Mouse (Mus musculus) olfactory bulb, adult 2 months (tissue): ENCODE data around the gene Phf10.

Source experiments
- CTCF ChIP-seq: fragments of 200-500 bp; IDR thresholded peaks from 2 replicates; pipeline ENCODE4 v1.5.1; 2012; ENCODE audit warnings: low read depth, mild to moderate bottlenecking, low read length, moderate library complexity; ENCODE audit not compliant: insufficient read depth
- POLR2A ChIP-seq: fragments of 200-500 bp; IDR thresholded peaks from 2 replicates; pipeline ENCODE4 v1.6.1; 2012; ENCODE audit warnings: mild to moderate bottlenecking, low read depth, low read length, moderate library complexity; ENCODE audit not compliant: insufficient read depth

DNA sequence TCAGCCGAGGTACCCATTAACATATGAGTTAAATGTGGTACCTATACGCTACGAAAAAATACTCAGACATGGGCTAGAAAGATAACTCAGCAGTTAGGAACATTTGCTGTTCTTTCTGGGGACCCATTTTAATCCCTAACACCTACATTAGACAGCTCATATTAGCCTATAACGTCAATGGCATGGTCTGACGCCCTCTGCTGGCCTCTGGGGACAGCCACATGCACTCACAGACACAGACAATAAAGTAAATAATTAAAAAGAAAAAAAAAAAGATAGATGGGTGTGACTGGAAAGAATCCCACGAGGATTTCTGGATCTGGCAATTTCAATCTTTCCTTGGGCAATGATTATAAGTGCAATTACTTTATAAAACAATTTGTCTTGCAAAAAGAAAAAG is 48.7 kb downstream of the Phf10 start:
- TF ChIP-seq CTCF (no peak), POLR2A (no peak)
